Mouse (Mus musculus): ENCODE measurements at regions not wholly inside any gene's neighbourhood (a gene's known extent, or its start where the extent isn't known, plus 50 kb on each side); places are given as distances from the start of the nearest gene placed in this dataset.

DNA sequence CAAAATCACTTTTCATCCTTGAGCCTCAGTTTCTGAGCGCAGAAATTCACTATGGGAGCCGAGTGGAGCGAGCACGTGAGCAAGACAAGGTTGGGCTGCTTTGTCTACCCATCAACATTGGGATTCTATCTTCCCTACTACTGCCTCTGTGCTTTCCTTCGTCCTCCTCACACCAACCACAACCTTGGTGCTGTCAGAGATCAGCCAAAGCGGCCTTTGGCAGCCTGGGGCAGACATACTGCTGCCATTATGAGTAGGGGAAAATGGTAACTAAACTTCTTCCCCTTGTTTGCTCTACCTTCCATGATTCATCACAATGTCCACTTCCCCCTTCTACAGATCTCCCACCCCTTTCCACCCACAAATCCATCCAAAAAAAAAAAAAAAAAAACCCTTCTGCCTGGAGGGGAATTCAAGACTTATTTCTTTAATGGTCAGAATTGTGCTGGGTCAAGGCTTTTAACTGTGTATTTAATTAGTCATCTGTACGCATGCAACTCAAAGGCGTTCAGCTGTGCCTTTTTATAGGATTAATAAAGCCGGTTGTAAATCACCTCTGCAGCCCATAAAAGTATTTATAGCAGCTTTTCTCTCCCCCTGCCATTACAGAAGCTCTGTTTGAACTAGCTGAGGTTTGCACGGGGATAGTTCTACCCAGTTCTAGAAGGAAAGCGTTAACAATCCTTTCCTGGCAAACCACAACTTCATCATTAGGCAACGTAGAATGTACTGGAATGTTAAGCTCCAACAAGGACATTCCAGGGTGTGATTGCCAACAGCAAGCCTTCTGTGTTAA, 340.4 kb downstream of the Pik3r1 start:
- DNase-seq (ENCODE audit: low spot score), result no peak

DNA sequence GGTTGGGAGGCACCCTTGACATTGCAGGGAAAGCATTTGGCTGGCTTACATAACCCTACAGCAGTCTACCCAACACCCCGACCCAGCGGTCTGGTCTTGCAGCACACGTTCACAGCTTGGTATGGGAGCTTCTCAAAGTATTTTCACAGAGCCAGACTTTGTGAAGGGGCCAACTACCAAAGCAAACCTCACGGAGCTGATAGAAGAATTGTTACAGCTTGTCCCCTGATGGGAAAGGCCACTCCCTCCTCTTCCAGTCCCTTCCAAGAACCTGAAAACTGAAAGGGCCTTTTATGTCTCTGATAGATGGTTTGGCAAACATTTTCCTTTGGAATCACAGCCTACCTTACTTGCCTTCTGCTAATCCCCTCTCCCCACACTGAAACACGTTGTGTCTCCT, 341.6 kb downstream of the Pik3r1 start:
- no peak for DNase-seq (ENCODE audit: low spot score)

DNA sequence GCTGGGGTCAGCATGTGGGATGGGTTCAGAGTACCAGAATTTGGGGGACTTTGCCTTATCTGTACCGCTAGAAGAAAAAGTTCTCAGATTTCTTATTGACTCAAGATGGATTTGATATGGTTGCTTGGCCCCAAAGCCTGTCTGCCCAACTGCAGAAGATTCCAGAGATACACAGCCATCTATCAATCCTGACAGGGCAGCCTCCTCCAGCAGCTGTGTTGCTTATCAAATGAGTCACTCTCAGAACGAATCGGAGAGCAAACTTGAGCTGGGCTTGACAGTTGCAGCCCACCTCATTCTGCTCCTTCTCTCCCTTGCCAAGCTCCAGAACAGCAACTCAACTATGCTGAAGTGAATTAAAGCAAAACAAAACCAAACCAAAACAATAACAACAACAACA, 345.9 kb downstream of the Pik3r1 start:
- no peak for DNase-seq (ENCODE audit: low spot score)

DNA sequence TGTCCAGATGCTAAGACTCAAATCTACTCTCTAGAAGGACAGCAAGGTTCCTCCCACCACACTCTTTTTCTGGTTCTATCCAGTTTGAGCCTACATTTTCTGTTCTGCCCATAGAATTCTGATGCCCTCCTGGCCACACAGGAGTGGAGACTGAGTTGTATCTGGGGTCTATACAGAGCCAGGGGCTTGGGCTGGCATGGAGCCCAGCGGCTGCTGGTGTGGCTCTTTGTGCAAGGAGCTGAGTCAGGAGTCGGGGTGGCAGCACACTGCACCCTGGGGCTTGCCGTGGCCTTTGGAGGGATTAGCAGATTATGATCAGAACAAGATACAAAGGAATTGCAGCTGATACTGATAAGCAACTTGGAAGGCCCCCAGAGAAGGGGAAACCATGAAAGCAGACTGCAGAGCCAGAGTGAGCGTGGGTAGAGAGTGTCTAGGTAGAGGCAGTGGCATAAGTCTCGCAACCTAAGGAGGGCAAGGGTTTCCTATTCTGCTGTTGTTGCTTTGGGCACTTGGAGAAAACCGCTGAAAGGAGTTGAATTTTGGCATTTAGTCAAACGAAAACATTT, 348.5 kb downstream of the Pik3r1 start:
- DNase-seq (ENCODE audit: low spot score), result no peak

DNA sequence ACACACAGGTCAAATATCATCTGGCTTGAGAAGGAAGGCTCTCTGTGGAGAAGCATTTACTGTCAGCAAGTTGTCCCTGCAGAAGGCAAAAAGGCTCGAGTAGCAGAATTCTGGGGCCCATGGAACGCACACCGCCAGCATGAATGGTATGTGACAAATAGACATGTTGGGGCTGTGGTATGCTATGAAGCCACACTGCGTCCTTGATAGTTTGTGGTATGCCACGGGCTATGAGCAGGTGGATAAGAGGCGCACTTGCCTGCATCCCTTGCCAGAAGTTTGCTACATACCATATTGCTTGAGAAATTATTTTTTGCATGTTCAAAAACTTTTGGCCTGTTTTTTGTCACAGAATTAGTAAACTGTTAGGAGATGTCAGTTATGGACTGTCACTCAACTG, 349.7 kb downstream of the Pik3r1 start:
- no peak for DNase-seq (ENCODE audit: low spot score)

DNA sequence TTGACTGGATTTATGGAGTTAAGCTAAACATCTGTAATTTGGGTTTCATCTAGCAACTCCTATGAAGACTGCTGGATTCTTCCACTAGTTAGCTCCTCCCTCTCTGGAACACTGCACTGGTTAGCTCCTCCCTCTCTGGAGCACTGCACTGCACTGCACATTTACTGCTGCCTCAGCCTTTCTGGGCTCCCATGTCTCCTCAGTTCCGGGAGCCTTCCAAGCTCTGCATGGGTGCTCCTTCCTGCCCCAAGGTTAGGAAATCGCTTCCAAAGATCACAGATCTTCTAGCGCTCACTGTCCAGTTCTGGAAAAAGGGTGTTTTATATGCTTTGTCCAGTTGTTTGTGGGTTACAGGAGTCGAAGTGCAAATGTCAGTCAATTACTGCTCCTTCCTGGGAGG, 359.1 kb downstream of the Pik3r1 start:
- DNase-seq (ENCODE audit: low spot score), result no peak

DNA sequence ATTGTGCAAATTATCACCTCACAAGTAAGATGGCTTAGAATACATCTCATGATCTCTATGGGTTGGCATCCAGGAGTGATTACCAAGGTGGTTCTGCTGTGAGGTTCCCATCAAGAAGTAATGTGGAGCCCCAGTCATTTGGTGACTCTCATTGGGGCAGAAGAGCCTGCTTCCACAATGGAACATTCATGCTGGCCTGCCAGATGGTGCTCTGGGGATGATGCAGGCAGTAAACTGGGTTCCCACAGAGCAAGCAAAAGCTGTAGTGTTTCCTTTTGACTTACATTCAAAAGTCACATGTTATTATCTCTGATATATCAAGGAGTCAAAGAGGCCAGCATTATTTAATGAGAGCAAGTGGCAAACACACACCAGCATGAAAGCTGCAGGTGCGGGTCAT, 360.4 kb downstream of the Pik3r1 start:
- no peak for DNase-seq (ENCODE audit: low spot score)

DNA sequence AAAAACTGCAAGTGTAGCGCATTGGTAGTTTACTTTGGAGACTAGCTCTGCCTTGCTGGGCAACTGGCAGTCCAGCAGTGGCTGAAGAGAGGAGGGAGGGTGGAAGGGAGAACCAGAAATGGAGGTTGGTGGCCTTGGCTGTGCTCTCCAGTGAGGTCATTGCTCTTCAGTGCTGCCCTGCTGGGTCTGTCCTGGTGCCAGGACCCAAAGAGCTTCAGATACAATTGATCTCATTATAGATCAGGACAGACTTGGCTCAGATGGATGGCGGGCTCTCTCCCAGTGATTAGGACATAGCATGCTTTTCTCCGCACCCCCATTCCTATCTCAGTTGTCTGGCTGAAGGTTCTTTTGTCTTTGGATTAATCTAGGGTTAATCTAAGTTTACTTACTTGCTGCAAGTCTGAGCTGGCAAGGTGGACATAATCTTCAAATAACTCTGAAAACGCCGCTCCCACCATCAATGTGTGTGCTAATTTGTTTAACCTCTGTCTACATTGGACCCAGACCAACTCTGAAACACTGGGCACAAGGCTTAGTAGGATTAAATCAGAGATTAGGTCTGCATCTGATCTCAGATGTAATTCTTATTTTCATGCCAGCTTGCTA, 394.3 kb downstream of the Pik3r1 start:
- DNase-seq (ENCODE audit: low spot score), result no peak

DNA sequence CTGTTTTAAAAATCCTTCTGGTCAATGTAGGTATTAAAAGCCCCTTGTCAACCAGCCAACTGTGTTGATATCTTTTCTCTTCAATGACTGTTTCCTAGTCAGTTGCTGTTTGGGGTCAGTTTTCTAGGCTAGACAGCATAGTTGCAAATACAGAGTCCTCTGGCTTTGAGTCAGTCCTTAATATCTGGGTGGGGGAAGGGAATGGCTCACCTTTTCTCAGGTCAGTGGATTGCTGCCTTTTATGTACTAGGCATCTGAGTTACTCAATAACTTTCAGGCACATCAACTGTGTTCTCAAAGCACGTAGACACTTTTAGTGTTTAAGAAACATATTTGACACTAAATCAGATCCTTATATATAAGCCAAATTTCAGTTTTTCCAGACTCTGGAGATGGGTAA, 396.1 kb downstream of the Pik3r1 start:
- DNase-seq (ENCODE audit: low spot score), result no peak

DNA sequence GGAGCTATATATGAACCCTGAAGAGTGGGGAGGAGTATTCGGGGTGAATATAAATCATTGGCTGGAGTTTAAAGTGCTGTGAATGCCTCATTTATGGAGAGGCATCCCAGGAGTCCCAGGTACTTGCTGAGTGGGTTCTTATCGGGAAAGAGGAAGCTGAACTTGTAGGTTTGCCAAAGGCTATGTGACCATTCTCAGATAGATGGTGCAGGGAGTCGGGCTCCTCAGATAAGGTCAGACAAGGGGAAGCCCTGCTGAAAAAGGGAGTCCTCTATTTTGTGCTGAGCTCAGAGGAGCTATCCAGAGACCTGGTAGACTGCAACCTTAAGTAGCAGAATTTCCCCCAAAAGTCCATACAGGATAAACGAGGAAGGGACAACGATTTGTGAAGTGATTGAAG, 399.8 kb downstream of the Pik3r1 start:
- no peak for DNase-seq (ENCODE audit: low spot score)

DNA sequence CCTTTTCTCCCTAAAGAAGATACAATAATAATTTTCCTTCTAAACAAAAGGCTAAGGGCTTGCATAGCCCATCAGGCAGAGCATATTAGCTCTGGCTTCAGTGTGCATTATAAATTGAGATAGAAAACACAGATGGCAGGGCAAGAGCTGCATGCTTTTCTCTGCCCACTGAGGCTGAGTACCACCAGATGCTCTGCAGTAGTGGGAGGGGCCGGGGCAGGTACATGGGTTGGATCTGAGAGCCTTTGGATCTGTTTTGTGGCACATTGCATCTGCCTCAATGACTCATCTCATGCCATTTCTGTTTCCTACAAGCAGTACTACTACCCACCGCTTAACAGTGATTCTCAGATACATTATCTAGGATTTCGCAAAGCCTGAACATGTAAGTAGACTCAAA, 412.7 kb downstream of the Pik3r1 start:
- no peak for DNase-seq (ENCODE audit: low spot score)

DNA sequence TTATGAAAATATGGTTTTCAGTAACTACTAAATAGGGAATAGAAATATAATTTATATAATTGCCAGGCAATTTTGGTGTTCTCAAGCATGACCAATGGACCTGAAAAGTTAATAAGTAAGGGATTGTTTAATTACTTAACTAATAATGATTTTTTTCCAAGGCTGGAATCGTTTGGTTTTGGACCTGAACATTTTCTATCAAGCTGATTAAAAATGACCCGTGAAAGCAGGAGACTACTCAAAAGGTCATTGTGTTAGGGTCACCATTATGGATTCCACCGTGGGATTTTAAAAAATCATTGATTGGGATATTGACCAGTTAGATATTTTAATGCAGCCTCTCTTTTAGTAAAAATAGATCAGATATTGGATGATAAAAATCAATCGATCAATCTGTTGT, 416.9 kb downstream of the Pik3r1 start:
- no peak for DNase-seq (ENCODE audit: low spot score)

DNA sequence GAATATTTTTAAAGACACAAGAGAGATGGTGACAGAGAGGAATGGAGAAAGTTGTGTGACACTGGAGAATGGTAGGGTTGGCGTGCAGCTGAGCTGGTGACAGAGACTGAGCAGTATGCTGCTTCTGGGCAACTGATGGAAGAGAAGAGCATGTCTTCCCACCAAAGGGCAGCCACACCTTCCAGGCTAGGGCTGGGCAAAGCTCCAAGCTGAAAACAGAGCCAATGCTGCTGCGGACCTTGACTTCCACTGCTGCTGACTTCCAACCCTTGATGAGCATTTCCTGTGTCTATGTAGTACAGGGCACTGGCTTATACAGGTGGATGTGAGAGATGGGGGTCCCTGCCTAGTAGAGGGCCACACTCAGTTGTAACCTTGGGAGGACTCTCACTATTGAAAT, 418.7 kb downstream of the Pik3r1 start:
- no peak for DNase-seq (ENCODE audit: low spot score)

DNA sequence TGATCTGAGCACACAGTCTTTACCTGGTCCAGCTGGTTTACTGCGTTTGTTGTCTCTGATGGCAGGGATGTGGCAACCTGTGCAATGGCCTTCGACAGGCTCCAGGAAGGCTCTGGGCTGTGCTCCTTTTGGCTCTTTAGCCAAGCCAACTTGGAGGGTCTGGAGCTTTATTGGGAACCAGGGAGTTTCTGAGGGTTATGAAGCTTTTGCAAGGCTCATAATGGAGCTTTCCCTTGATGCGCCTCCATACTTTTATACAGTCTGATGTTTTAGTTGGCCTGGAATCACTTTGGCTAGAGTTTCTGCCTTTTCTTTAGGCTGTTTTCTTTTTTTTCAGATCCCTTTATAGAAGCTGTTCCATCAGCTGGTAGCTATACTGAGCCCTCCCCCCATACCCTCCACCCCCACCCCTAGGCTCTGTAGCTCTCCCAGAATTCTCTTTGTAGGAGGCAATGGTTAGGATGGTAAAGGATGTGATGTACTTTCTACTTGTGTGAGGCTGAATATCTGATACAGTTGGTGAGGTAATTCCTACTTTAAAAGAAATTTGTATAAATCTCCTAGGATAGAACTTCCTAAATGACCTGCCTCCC, 429.6 kb downstream of the Pik3r1 start:
- DNase-seq (ENCODE audit: low spot score), result no peak

DNA sequence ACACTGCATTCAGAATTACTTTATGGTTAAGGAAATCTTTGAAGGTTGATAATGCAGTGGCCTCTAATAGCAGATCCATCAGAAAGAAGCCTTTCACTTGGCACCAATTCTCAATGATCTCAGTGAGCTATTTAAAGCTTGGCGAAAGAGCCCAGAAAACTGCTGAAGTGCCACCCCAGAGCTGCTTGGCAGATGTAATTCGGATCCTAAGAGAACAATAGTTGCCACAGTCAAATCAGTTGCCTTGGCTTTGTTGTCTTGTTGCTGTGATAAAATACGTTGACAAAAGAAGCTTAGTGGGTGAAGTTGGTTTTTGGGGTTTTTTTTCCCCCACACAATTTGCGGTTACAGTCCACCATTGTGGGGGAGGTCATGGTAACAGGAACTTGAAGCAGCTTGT, 449.4 kb downstream of the Pik3r1 start:
- no peak for DNase-seq (ENCODE audit: low spot score)

DNA sequence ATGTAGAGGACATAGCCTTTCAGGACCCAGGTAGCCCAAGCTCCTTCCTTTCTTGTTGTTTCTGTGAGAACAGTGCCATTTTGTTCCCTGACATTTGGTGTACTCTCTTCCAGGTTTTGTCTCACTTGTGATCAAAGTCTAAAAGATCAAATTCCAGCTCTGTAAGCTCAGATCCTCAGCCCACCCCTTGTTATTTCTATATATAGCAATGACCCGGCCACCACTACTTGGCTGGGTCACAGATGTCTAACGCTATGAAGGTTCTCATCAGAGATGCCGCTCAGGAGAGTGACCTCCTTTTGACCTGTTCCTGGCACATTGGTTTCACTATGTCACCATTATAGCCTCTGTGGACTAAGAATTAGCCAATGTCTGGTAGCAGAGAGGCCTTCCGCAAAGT, 451.7 kb downstream of the Pik3r1 start:
- DNase-seq (ENCODE audit: low spot score), result no peak

DNA sequence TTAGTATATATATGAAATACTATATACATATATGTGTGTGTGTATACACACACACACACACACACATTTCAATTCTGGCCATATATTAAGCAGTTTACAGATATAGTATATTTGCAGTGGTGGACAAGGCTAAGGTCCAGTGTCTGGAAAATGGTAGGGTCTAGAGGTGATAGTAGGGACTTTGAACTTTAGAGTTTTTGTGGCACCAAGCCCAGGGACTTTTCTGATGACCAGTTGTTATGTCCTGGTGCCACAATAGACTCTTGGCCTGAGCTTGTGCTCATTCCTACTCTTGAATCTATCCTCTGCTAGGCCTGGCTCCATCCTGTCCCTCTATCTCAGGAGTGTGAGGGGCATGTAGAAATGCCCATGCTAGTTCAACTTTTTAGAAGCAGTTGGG, 454.0 kb downstream of the Pik3r1 start:
- no peak for DNase-seq (ENCODE audit: low spot score)

DNA sequence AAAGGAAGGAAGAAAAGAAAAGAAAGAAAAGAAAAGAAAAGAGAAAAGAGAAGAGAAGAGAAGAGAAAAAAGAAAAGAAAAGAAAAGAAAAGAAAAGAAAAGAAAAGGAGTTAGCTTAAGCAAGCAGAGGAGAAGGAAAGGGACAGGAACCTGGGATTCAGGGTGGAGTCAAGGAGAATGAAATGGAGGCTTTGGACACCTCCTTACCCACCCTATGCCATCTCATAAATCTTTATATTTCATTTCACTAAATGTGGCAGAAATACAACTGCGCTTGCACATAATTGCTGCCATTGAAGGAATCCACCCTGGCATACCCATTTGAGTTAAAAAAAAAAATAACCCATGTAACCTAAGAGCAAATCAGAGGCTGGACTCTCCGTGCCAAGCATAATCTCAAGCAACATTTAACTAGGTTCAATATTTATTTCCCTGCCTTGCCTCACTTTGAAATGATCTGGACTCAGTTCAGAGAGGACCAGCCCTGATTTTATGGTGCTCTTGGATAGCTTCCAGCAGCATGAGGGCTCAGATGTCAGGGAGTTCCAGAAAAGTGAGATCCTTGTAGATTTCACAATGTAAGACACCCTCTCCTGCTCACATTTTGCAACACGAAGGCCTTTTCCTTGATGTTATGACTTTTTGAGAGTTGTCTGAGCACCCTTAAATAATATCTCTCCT, 456.2 kb downstream of the Pik3r1 start:
- no peak for DNase-seq (ENCODE audit: low spot score)

DNA sequence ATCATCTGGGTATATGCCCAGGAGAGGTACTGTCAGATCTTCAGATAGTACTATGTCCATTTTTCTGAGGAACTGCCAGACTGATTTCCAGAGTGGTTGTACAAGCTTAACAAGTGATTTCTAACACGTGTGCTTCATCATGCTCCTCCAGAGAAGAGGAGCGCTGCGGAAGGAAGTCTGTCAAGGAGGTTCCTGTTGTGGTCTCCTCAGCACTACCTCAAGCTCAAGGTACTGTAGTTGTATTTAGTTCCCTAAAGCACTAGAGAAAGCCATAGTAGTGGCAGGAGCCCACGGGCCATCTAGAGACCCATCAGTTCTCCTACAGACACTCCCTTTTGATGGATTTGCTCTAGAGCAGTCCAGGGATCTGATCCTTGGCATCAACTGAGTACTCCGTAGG, 459.3 kb downstream of the Pik3r1 start:
- no peak for DNase-seq (ENCODE audit: low spot score)

DNA sequence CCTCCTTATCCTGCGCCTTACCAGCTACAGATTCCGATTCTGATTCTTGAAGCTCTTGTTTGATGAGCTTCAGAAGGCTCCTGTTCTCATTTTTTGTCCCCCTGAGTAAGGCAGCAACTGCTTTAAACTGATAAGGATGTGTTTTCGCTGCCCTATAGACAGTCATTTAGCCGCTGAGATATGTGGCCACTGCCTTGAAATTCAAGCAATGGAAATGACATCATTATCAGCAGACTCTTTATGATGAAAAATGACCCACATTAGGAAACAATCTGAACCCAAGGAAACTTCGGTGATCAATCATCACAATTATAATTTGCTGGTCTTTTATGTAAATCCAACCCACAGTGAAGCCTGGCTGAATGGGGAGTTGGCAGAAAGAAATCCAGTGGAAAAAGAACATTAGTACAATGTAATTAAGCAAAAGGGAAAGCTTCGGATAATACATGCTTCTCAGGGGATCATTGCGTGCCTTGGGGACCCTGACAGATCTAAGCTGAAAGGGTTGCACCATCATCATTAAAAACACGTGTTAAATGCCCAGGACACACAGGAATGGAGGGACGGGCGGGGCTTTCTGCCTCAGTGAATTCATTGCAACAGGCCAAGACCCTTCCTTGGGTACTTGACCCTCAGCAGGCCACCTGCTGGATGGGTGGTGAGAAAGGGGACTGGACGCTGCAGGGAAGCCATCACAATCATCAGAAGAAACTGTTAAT, 462.2 kb downstream of the Pik3r1 start:
- DNase-seq (ENCODE audit: low spot score), result no peak

DNA sequence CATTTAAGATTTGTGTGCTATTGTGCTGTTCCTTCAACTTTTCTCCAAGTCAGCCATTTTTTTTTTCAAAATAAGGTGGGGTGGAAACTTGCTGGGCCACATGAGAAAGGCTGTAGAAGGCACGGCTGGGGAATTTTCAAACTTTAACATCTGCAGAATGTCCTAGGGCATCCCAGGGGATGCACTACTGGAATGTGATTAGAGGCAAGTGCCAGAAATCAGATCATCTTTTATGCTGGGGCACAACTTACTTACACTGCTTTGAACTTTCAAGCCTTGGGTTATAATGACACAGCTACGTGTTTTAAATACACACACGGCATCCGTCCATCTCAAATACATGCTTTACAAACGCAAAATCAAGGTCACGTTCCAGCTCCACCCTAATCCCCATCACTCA, 463.0 kb downstream of the Pik3r1 start:
- DNase-seq (ENCODE audit: low spot score), result no peak

DNA sequence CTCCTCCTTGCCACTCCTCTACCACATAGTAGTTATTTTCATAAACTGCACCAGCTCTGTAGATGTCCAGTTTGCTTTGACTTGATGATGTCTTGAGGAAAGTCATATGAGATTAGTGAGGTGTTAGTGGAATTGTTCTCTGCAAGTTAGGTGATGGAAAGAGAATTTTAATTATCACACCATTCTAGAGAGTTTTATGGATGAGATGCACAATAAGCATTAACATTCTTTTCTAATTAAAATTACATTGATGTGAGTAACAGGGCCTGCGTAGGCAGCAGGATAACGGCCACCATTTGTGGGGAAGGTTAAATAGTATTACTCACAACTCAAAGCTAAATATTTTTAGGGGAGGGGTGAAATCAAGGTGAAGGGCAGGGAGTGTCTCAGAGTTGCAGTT, 466.7 kb downstream of the Pik3r1 start:
- DNase-seq (ENCODE audit: low spot score), result no peak
